Mouse (Mus musculus) liver, postnatal 0 days (tissue): Measurements from ENCODE around the gene Eid2.
"Not testable (repeated sequence)": the region's sequence is repeated elsewhere in the genome, so short reads cannot be mapped to it uniquely, and the experiment has no call there.

Source experiments
- CTCF ChIP-seq: sonication (generic); IDR thresholded peaks from 2 replicates; pipeline ENCODE4 v1.5.1; 2016; ENCODE audit warnings: antibody characterized with exemption, low read depth
- EP300 ChIP-seq: IDR thresholded peaks from 2 replicates; pipeline ENCODE4 v1.6.1; 2016; ENCODE audit warnings: antibody characterized with exemption, low read depth, mild to moderate bottlenecking

- not testable (repeated sequence) for TF ChIP-seq CTCF, EP300
These were observed 23.7 kb upstream of the Eid2 start for GRCm38 (mm10) chr7:28243943-28244342.
